Mouse (Mus musculus) liver, embryonic 14.5 days (tissue): ENCODE measurements around the gene Hagh.

Experiments
- CTCF ChIP-seq: IDR thresholded peaks from 2 replicates; pipeline ENCODE4 v1.5.1; 2016; ENCODE audit warnings: antibody characterized with exemption, low read depth, control low read depth
- EP300 ChIP-seq: IDR thresholded peaks from 2 replicates; pipeline ENCODE4 v1.6.1; 2016; ENCODE audit warnings: antibody characterized with exemption, low read depth

DNA sequence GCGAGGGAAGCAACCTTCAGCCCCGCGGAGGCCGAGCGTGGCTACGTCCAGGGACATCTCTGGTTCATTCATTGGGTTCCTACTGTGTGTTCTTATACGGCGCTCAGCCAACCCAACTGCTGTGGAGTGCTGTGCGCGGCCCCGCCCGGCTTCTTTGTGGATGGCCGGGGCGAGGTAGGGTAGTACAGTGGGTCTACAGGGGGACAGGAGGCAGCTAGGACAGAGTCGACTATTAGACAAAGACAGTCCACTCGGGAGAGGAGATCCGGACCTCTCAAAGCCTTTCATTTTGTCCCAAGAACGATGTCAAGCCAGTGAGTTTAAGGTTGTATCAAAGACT is 47.0 kb downstream of the Hagh start:
- TF ChIP-seq CTCF (no peak), EP300 (no peak)
